Mouse (Mus musculus) liver, embryonic 16.5 days (tissue): ENCODE measurements around the gene Osgep. TPM values are rescaled to one million over a fixed set of nuclear protein-coding genes. Genes with fewer than 3 reads are reported as not detected.
"Not testable (repeated sequence)": the region's sequence is repeated elsewhere in the genome, so short reads cannot be mapped to it uniquely, and the experiment has no call there.

Experiments
- ATAC-seq: fragments of 200-750 bp; cut with Nextera tagmentation; 2 replicates; pipeline ENCODE4 v1.8.0; 2017; ENCODE audit warnings: low read depth, mild to moderate bottlenecking, moderate number of reproducible peaks, moderate library complexity
- H3K27ac ChIP-seq: fragments of 300-500 bp; sonication (generic); 2 replicates; pipeline ENCODE4 v1.5.1; 2014; ENCODE audit warnings: mild to moderate bottlenecking, low read length
- H3K27me3 ChIP-seq: fragments of 300-500 bp; sonication (generic); 2 replicates; pipeline ENCODE4 v1.6.1; 2014; ENCODE audit warnings: low read depth, low read length, mixed read lengths; ENCODE audit not compliant: control insufficient read depth, insufficient read depth
- H3K36me3 ChIP-seq: fragments of 300-500 bp; sonication (generic); 2 replicates; pipeline ENCODE4 v1.6.1; 2014; ENCODE audit warnings: mild to moderate bottlenecking; ENCODE audit not compliant: control insufficient read depth, insufficient read depth
- H3K4me1 ChIP-seq: fragments of 300-500 bp; sonication (generic); 2 replicates; pipeline ENCODE4 v1.6.1; 2014; ENCODE audit warnings: low read depth, low read length, mixed read lengths; ENCODE audit not compliant: control insufficient read depth
- H3K4me2 ChIP-seq: fragments of 300-500 bp; sonication (generic); 2 replicates; pipeline ENCODE4 v1.6.1; 2014; ENCODE audit warnings: low read depth, low read length, mixed read lengths
- H3K4me3 ChIP-seq: fragments of 300-500 bp; sonication (generic); 2 replicates; pipeline ENCODE4 v1.5.1; 2014; ENCODE audit warnings: low read depth, mild to moderate bottlenecking, low read length
- H3K9ac ChIP-seq: fragments of 300-500 bp; sonication (generic); 2 replicates; pipeline ENCODE4 v1.6.1; 2014; ENCODE audit warnings: low read depth, low read length
- H3K9me3 ChIP-seq: fragments of 300-500 bp; sonication (generic); replicated peaks from 2 replicates; pipeline ENCODE4 v1.6.1; 2016; ENCODE audit warnings: low read length; ENCODE audit not compliant: control insufficient read depth
- WGBS: fragments of 180-500 bp; shearing (Covaris S2); extraction: QIAGEN DNeasy Blood & Tissue Kit; methylation state at CpG from one replicate; pipeline ENCODE4 v1.1.7; 2014; ENCODE audit not compliant: insufficient replicate concordance; 5-methylcytosine and 5-hydroxymethylcytosine counted together
- polyA plus RNA-seq: library from polyadenylated mRNA; unstranded; fragments of >200 nt; fragmentation: Nextera tagmentation; extraction: Ambion mirVana; gene quantifications from 2 replicates; pipeline ENCODE4 v1.2.1, GENCODE M21; 2015

Osgep gene
- polyA plus RNA-seq, 1 experiment from 2014 or later, result 53.3 TPM

DNA sequence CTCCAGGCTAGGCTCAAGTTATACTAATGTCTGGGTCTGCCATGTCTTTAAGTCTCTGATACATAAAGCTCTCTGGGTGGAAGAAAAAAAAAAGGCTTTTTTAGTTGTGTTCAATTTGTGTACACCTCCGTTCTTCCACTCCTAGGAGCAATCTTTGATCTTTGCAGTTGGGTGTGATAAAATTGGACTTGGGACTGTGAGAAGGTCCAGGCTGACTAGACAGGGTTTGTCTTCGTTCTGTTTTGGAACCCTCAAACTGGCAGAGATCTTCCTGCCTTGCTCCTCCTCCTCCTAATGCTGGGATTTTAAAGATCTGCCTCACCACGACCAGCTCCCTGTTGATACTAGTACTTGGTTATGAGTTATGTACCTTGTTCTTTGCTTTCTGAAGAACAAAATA, 32.5 kb upstream of the Osgep start:
- ATAC-seq, H3K27me3 ChIP-seq, H3K36me3 ChIP-seq, H3K9me3 ChIP-seq: not testable (repeated sequence)
- peak overlapping the region; percentile 64 for H3K9ac ChIP-seq
- peaks cover 26% of the 10 kb centered on the region for H3K4me1 ChIP-seq
- H3K4me3 ChIP-seq, result peak overlapping the region; percentile 60
- H3K27ac ChIP-seq, result peak overlapping the region; percentile 87
- 11% methylated on average over 3 of the region's 3 CpGs for WGBS
- peak overlapping the region; percentile 69 for H3K4me2 ChIP-seq

GRCm38 (mm10) chr14:50956724-50957123, 32.0 kb upstream of the Osgep start:
- peak overlapping the region; percentile 69 for H3K4me2 ChIP-seq
- H3K36me3 ChIP-seq, H3K9me3 ChIP-seq, ATAC-seq, H3K27me3 ChIP-seq: not testable (repeated sequence)
- 74% methylated on average over 6 of the region's 6 CpGs for WGBS
- peaks cover 26% of the 10 kb centered on the region for H3K4me1 ChIP-seq
- H3K4me3 ChIP-seq, result peak overlapping the region; percentile 60
- peak overlapping the region; percentile 87 for H3K27ac ChIP-seq
- peak overlapping the region; percentile 64 for H3K9ac ChIP-seq

DNA sequence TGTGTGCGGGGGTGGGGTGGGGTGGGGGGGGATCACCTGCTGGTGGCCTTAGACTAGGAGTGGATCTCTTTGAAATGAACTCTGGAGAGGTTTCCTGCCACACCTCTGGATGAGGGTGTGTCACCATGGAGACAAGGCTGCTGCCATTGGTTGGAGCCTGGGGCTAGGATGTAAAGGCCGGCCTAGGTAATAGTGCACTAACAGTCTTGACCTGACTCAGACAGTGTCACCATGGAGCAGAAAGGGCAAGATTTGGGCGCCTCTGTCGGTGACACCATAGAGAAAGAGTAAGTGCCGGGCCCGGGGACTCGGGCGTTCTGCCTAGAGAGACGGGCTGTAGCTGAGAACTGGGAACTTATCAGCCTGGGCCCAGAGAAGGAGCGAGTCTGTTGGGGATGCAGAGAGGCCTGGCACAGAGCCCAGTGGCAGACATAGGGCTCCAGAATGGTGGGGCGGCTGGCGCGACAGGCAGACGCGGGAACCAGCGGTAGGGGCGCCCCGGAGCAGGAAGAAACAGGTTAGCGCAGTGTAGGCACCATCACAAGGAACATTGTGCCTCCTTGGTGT, 31.3 kb upstream of the Osgep start, which contains the start of gene Pnp2:
Pnp2 (plus strand) TSS at position 51 of the 567 bp plus-strand sequence.
- Histone ChIP-seq H3K4me2 (peak within 1 kb of the TSS; percentile 69), H3K9ac (peak within 1 kb of the TSS; percentile 64), H3K4me3 (peak within 1 kb of the TSS; percentile 60), H3K27ac (peak within 1 kb of the TSS; percentile 87), H3K4me1 (peaks cover 26% of the 10 kb centered on the region)
- H3K27me3 ChIP-seq, H3K9me3 ChIP-seq, H3K36me3 ChIP-seq: not testable (repeated sequence)
- ATAC-seq, result peak; percentile 82
- 9% methylated on average over 19 of the region's 19 CpGs for WGBS

GRCm38 (mm10) chr14:50955487-50955886, 30.8 kb upstream of the Osgep start:
- Histone ChIP-seq H3K27ac (peak overlapping the region; percentile 87), H3K36me3 (peaks cover 8% of the 10 kb centered on the region), H3K4me3 (peak overlapping the region; percentile 60; the same call in 1 of the 2 replicates), H3K4me2 (peak overlapping the region; percentile 69), H3K4me1 (peaks cover 26% of the 10 kb centered on the region), H3K9me3 (no peaks in the 10 kb centered on the region), H3K27me3 (no peaks in the 10 kb centered on the region), H3K9ac (no peak overlapping the region)
- 67% methylated on average over 10 of the region's 10 CpGs for WGBS
- ATAC-seq, result no peak

DNA sequence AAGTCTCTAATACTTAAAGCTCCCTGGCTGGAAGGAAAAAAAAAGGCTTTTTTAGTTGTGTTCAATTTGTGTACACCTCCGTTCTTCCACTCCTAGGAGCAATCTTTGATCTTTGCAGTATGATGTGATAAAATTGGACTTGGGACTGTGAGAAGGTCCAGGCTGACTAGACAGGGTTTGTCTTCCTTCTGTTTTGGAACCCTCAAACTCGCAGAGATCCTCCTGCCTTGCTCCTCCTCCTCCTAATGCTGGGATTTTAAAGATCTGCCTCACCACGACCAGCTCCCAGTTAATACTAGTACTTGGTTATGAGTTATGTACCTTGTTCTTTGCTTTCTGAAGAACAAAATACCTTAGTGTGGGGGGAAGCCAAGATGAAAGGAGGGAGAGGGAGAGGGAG, 20.8 kb upstream of the Osgep start:
- not testable (repeated sequence) for H3K4me1 ChIP-seq, H3K9me3 ChIP-seq, H3K36me3 ChIP-seq, ATAC-seq, H3K27me3 ChIP-seq
- 4% methylated on average over 3 of the region's 3 CpGs for WGBS
- peak overlapping the region; percentile 79 for H3K9ac ChIP-seq
- H3K4me2 ChIP-seq, result peak overlapping the region; percentile 85
- H3K27ac ChIP-seq, result peak overlapping the region; percentile 92
- peak overlapping the region; percentile 72 for H3K4me3 ChIP-seq

GRCm38 (mm10) chr14:50945081-50945480, 20.4 kb upstream of the Osgep start:
- Histone ChIP-seq H3K9ac (peak overlapping the region; percentile 79), H3K4me2 (peak overlapping the region; percentile 85), H3K27ac (peak overlapping the region; percentile 92), H3K4me3 (peak overlapping the region; percentile 72)
- H3K27me3 ChIP-seq, H3K4me1 ChIP-seq, H3K9me3 ChIP-seq, ATAC-seq, H3K36me3 ChIP-seq: not testable (repeated sequence)
- 4% methylated on average over 6 of the region's 6 CpGs for WGBS

GRCm38 (mm10) chr14:50944668-50945033, 20.0 kb upstream of the Osgep start:
- H3K27ac ChIP-seq, result peak overlapping the region; percentile 92
- ATAC-seq, result peak; percentile 85
- peak overlapping the region; percentile 79 for H3K9ac ChIP-seq
- not testable (repeated sequence) for H3K4me1 ChIP-seq, H3K9me3 ChIP-seq, H3K36me3 ChIP-seq, H3K27me3 ChIP-seq
- peak overlapping the region; percentile 72 for H3K4me3 ChIP-seq
- WGBS, result 0% methylated on average over 15 of the region's 15 CpGs
- peak overlapping the region; percentile 85 for H3K4me2 ChIP-seq

- peak within 1 kb of the TSS; percentile 92 for H3K27ac ChIP-seq
- H3K4me3 ChIP-seq, result peak within 1 kb of the TSS; percentile 72
- peak within 1 kb of the TSS; percentile 79 for H3K9ac ChIP-seq
- ATAC-seq, result peak; percentile 97
- H3K27me3 ChIP-seq, result no peaks in the 10 kb centered on the region
- no peaks in the 10 kb centered on the region for H3K9me3 ChIP-seq
- WGBS, result 6% methylated on average over 31 of the region's 31 CpGs
- peaks cover 3% of the 10 kb centered on the region; the same call in 1 of the 2 replicates for H3K36me3 ChIP-seq
- H3K4me2 ChIP-seq, result peak within 1 kb of the TSS; percentile 85
- peaks cover 7% of the 10 kb centered on the region for H3K4me1 ChIP-seq
Measured at GRCm38 (mm10) chr14:50943932-50944667, 19.4 kb upstream of the Osgep start, which contains the start of gene Gm49342. Gene Gm49342 (plus strand): TSS chr14:50944517.

DNA sequence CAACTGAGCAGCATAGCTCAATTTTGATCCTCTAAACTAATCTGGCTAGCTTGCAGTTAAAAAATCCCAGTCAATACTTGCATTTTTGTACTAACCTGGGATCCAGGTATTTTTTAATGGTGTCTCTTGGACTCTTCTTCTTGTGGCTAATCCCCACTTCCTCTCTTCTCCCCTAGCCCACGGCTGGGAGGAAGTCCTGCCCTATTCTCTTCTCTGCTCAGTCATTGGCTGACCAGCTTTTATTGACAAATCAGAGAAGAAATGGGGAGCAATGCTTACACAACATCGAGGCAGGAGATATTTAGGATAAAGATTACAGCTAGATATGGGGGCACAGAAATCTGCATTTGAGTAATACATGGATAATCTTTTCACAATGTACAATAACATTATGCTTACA, 14.2 kb upstream of the Osgep start:
- ATAC-seq, result no peak
- 7% methylated on average over 2 of the region's 2 CpGs for WGBS
- no peak overlapping the region for H3K9ac ChIP-seq
- no peak overlapping the region for H3K27ac ChIP-seq
- H3K4me2 ChIP-seq, result no peak overlapping the region
- no peak overlapping the region for H3K4me3 ChIP-seq
- no peaks in the 10 kb centered on the region for H3K9me3 ChIP-seq
- no peaks in the 10 kb centered on the region for H3K36me3 ChIP-seq
- no peaks in the 10 kb centered on the region for H3K27me3 ChIP-seq
- peaks cover 3% of the 10 kb centered on the region for H3K4me1 ChIP-seq
